Mouse (Mus musculus): ENCODE measurements around the gene Myzap. TPM values are rescaled to one million over a fixed set of nuclear protein-coding genes. Genes with fewer than 3 reads are reported as not detected.

The Myzap gene
- polyA plus RNA-seq, 1 experiment: 0.70 TPM

DNA sequence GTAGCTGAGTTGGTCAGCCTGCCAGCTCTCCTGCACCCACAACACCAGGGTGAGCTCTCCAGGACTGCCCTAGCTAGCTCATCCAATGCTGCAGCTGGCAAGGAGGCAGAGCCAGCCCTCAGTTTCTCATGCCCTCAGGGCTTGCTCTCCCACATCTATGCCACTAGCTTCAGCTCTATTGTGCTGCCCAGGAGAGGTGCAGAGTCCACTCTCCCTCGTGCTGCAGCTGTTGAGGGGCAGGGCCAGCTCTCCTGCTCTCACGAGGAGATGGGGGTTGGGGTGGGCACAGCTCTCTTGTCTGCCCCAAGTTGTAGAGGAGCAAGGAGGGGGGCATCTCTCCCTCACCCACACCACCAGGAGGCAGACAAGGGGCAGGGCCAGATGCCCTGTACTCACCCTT, 95.5 kb downstream of the Myzap start:
- H3K4me3 ChIP-seq (ENCODE audit: insufficient read depth, poor library complexity, severe bottlenecking): no peak overlapping the region
- no peaks in the 10 kb centered on the region for H3K36me3 ChIP-seq (ENCODE audit: control insufficient read depth, insufficient read depth)
- no peak overlapping the region for H3ac ChIP-seq (ENCODE audit: control insufficient read depth, insufficient read length, low read depth)
- TF ChIP-seq MYOG (IDR thresholded peaks at IDR 0.05; ENCODE audit: control insufficient read depth, extremely low read depth, insufficient read length) (no peak), CTCF (IDR thresholded peaks at IDR 0.05; ENCODE audit: control insufficient read depth, insufficient read depth, insufficient read length) (no peak), FOSL1 (IDR thresholded peaks at IDR 0.05; ENCODE audit: insufficient read depth, low read length, poor library complexity, severe bottlenecking) (no peak), USF1 (IDR thresholded peaks at IDR 0.05; ENCODE audit: low read depth) (no peak), CEBPB (IDR thresholded peaks at IDR 0.05; ENCODE audit: low read depth) (no peak)
- H3K79me2 ChIP-seq (ENCODE audit: control insufficient read depth, insufficient read depth): no peaks in the 10 kb centered on the region
- H3K79me3 ChIP-seq (ENCODE audit: low read depth): no peaks in the 10 kb centered on the region
- no peaks in the 10 kb centered on the region for H3K27me3 ChIP-seq (ENCODE audit: control insufficient read depth, insufficient read depth, insufficient read length)

DNA sequence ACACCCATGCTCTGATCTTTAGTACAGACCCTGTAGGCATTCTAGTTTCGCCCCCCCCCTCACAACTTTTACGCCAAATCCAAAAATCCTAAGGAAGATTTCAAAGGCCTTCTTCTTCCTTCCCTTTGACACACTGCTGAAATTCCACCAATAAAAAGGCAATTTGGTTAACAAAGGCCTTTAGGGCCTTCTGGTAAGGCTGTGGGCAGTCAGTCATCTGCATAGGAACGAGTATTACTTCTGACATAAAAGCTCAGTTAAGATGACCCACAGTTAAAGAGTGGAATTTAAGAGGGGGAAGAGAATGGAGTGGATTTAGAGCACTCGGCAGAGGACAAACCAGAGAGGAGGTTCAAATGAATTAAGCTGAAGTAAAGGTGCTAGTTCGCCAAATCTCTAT, 98.4 kb downstream of the Myzap start:
- Histone ChIP-seq H3K4me3 (ENCODE audit: insufficient read depth, poor library complexity, severe bottlenecking) (no peak overlapping the region), H3ac (ENCODE audit: control insufficient read depth, insufficient read length, low read depth) (no peak overlapping the region), H3K79me3 (ENCODE audit: low read depth) (no peaks in the 10 kb centered on the region), H3K36me3 (ENCODE audit: control insufficient read depth, insufficient read depth) (no peaks in the 10 kb centered on the region), H3K79me2 (ENCODE audit: control insufficient read depth, insufficient read depth) (no peaks in the 10 kb centered on the region), H3K27me3 (ENCODE audit: control insufficient read depth, insufficient read depth, insufficient read length) (no peaks in the 10 kb centered on the region)
- TF ChIP-seq MYOG (IDR thresholded peaks at IDR 0.05; ENCODE audit: control insufficient read depth, extremely low read depth, insufficient read length): no peak
- no peak for TF ChIP-seq FOSL1 (IDR thresholded peaks at IDR 0.05; ENCODE audit: insufficient read depth, low read length, poor library complexity, severe bottlenecking)
- TF ChIP-seq MAX (IDR thresholded peaks at IDR 0.05): no peak
- TF ChIP-seq CEBPB (IDR thresholded peaks at IDR 0.05; ENCODE audit: low read depth): no peak
- no peak for TF ChIP-seq MYOD1 (IDR thresholded peaks at IDR 0.05; ENCODE audit: control insufficient read depth, insufficient read length, low read depth)
- TF ChIP-seq USF1 (IDR thresholded peaks at IDR 0.05; ENCODE audit: low read depth): no peak
- no peak for TF ChIP-seq CTCF (IDR thresholded peaks at IDR 0.05; ENCODE audit: control insufficient read depth, insufficient read depth, insufficient read length)

DNA sequence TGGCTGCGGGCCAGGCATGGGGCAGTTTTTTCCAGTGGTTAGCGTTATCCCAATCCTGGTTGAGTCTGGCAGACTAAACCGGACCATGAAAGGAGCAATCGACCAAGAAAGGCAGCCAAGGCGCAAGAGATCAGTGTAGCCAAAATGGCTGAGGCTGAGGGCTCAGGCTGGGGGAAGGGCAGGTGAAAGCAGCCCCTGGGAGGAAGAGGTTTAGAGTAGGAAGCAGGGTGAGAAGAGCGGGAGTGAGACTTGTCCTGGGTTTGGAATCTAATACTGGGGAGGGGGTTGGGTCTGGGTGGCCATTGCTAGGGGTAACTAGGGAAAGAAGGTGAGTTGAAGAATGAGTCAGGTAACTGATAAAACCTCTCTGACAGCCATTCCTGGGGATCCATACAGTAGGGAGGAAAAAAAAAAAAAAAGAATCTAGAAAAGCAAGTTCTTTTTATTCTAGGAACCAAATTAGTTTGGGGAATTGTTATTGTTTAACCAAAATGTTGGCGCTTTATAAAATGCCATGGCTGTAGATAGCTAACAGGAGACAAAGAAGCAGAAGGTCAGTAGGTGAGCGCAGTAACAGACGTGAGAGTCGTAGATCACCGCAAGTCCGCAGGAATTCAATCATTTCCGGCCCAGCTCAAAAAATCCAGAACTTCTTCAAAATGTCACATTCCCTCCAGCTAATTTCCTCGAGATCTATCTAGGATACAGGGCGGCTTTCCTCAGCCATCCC, 99.7 kb downstream of the Myzap start:
- no peak for TF ChIP-seq MYOD1 (IDR thresholded peaks at IDR 0.05; ENCODE audit: control insufficient read depth, insufficient read length, low read depth)
- no peak for TF ChIP-seq USF1 (IDR thresholded peaks at IDR 0.05; ENCODE audit: low read depth)
- no peak for TF ChIP-seq FOSL1 (IDR thresholded peaks at IDR 0.05; ENCODE audit: insufficient read depth, low read length, poor library complexity, severe bottlenecking)
- no peak for TF ChIP-seq CEBPB (IDR thresholded peaks at IDR 0.05; ENCODE audit: low read depth)
- TF ChIP-seq MAX (IDR thresholded peaks at IDR 0.05): no peak
- TF ChIP-seq MYOG (IDR thresholded peaks at IDR 0.05; ENCODE audit: control insufficient read depth, extremely low read depth, insufficient read length): no peak
- TF ChIP-seq CTCF (IDR thresholded peaks at IDR 0.05; ENCODE audit: control insufficient read depth, insufficient read depth, insufficient read length): no peak
- H3ac ChIP-seq (ENCODE audit: control insufficient read depth, insufficient read length, low read depth): no peak overlapping the region
- H3K79me2 ChIP-seq (ENCODE audit: control insufficient read depth, insufficient read depth): no peaks in the 10 kb centered on the region
- H3K79me3 ChIP-seq (ENCODE audit: low read depth): no peaks in the 10 kb centered on the region
- no peak overlapping the region for H3K4me3 ChIP-seq (ENCODE audit: insufficient read depth, poor library complexity, severe bottlenecking)
- H3K36me3 ChIP-seq (ENCODE audit: control insufficient read depth, insufficient read depth): no peaks in the 10 kb centered on the region
- no peaks in the 10 kb centered on the region for H3K27me3 ChIP-seq (ENCODE audit: control insufficient read depth, insufficient read depth, insufficient read length)

DNA sequence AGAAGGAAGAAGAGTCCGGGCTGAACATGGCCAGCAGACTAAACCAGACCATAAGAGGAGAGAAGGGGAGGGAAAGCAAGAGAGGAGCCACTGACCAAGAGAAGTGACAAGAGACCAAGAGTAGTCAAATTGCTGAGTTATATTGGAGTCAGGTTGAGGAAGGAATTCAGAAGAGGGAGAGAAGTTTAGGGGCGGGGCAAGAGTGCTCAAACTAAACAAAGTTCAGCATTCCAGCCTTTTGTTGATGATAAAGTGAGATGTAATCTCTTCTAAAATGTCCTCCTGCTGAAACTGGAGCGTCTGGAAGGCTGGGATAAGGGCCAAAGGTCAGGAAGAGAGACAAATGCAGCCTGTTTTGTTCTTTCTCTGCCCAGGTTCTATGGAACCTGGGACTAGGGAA, 102.1 kb downstream of the Myzap start:
- H3K4me3 ChIP-seq (ENCODE audit: insufficient read depth, poor library complexity, severe bottlenecking): no peak overlapping the region
- peaks cover 2% of the 10 kb centered on the region for H3K79me3 ChIP-seq (ENCODE audit: low read depth)
- no peak overlapping the region for H3ac ChIP-seq (ENCODE audit: control insufficient read depth, insufficient read length, low read depth)
- H3K36me3 ChIP-seq (ENCODE audit: control insufficient read depth, insufficient read depth): no peaks in the 10 kb centered on the region
- TF ChIP-seq CEBPB (IDR thresholded peaks at IDR 0.05; ENCODE audit: low read depth) (no peak), FOSL1 (IDR thresholded peaks at IDR 0.05; ENCODE audit: insufficient read depth, low read length, poor library complexity, severe bottlenecking) (no peak), CTCF (IDR thresholded peaks at IDR 0.05; ENCODE audit: control insufficient read depth, insufficient read depth, insufficient read length) (no peak), MAX (IDR thresholded peaks at IDR 0.05) (no peak), MYOG (IDR thresholded peaks at IDR 0.05; ENCODE audit: control insufficient read depth, extremely low read depth, insufficient read length) (no peak), MYOD1 (IDR thresholded peaks at IDR 0.05; ENCODE audit: control insufficient read depth, insufficient read length, low read depth) (no peak), USF1 (IDR thresholded peaks at IDR 0.05; ENCODE audit: low read depth) (no peak)
- H3K27me3 ChIP-seq (ENCODE audit: control insufficient read depth, insufficient read depth, insufficient read length): no peaks in the 10 kb centered on the region
- peaks cover 7% of the 10 kb centered on the region for H3K79me2 ChIP-seq (ENCODE audit: control insufficient read depth, insufficient read depth)

DNA sequence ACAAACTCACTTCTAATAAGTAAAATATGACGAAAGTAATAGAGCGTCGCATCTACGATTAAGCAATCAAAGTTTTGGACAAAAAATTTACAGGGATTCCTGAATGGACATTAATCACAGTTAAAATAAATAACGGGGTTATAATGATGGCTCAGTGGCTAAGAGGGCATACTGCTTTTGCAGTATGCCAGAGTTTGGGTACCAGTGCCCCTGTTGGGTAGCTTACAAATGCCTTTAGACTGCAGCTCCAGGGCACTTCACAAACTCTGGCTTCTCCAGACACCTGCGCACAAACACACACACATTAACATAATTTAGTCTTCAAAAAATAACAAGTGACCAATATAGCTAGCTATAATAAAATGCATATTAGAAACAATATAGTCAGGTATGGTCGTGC, 106.0 kb downstream of the Myzap start:
- Histone ChIP-seq H3K79me2 (ENCODE audit: control insufficient read depth, insufficient read depth) (peaks cover 47% of the 10 kb centered on the region), H3K79me3 (ENCODE audit: low read depth) (peaks cover 36% of the 10 kb centered on the region), H3K36me3 (ENCODE audit: control insufficient read depth, insufficient read depth) (peaks cover 35% of the 10 kb centered on the region), H3K4me3 (ENCODE audit: insufficient read depth, poor library complexity, severe bottlenecking) (no peak overlapping the region), H3K27me3 (ENCODE audit: control insufficient read depth, insufficient read depth, insufficient read length) (no peaks in the 10 kb centered on the region), H3ac (ENCODE audit: control insufficient read depth, insufficient read length, low read depth) (no peak overlapping the region)
- TF ChIP-seq MYOD1 (IDR thresholded peaks at IDR 0.05; ENCODE audit: control insufficient read depth, insufficient read length, low read depth) (no peak), CEBPB (IDR thresholded peaks at IDR 0.05; ENCODE audit: low read depth) (no peak), MAX (IDR thresholded peaks at IDR 0.05) (no peak), FOSL1 (IDR thresholded peaks at IDR 0.05; ENCODE audit: insufficient read depth, low read length, poor library complexity, severe bottlenecking) (no peak), USF1 (IDR thresholded peaks at IDR 0.05; ENCODE audit: low read depth) (no peak), MYOG (IDR thresholded peaks at IDR 0.05; ENCODE audit: control insufficient read depth, extremely low read depth, insufficient read length) (no peak), CTCF (IDR thresholded peaks at IDR 0.05; ENCODE audit: control insufficient read depth, insufficient read depth, insufficient read length) (no peak)

All from C2C12 (cell line).